Mouse (Mus musculus) hindlimb bud, embryonic 11.5 days (tissue): Measurements from ENCODE around the gene Vwc2.

Experiments
- DNase-seq: peaks from one replicate; pipeline ENCODE4 v3.0.0-alpha.2; 2012; ENCODE audit warnings: low read depth, low spot score; ENCODE audit errors: extremely low spot score

The Vwc2 gene

GRCm38 (mm10) chr11:11113576-11114233 is at the start of gene Vwc2:
TSS of gene Vwc2 (plus strand) at chr11:11114223.
- DNase-seq: no peak

GRCm38 (mm10) chr11:11088162-11088756 is 25.8 kb upstream of the Vwc2 start:
- no peak for DNase-seq

DNA sequence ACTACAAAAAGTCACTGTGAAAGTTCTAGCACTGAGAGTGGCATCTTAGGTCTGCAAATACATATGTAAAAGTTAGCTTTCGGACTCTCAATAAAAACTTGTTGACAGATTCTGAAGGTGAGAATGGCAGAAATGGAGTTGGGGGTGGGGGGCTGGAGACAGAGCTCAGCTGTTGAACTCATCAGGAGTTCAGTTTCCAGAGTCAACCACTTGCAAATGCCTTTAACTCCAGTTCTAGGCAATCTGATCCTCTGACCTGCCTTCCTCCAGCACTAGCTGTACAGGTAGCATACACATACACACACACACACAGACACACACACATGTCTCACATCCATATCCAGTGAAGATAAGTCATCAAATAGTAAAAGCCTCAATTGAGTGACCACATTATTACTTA is 16.4 kb upstream of the Vwc2 start:
- no peak for DNase-seq

DNA sequence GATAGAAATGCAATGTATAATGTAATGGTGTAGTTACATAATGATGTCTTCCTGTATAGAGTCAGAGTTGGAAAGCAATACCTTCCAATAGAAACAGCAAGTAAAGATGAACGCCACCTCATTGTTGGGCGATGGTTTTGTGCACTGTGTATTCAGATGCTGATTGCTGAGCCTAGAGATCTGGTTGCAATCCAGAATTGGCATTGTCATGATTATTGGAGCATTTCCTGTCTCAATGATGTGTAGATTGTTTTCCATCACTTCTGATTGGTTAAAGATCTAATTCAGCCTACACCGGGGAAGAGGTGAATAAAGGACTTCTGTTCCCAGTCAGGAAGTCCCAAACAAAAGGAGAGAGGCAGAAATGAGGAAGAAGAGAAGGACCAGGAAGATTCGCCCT is 15.7 kb upstream of the Vwc2 start:
- no peak for DNase-seq

GRCm38 (mm10) chr11:11099011-11099410 is 15.0 kb upstream of the Vwc2 start:
- no peak for DNase-seq

GRCm38 (mm10) chr11:11102182-11102581 is 11.8 kb upstream of the Vwc2 start:
- no peak for DNase-seq

GRCm38 (mm10) chr11:11102620-11103019 is 11.4 kb upstream of the Vwc2 start:
- no peak for DNase-seq

DNA sequence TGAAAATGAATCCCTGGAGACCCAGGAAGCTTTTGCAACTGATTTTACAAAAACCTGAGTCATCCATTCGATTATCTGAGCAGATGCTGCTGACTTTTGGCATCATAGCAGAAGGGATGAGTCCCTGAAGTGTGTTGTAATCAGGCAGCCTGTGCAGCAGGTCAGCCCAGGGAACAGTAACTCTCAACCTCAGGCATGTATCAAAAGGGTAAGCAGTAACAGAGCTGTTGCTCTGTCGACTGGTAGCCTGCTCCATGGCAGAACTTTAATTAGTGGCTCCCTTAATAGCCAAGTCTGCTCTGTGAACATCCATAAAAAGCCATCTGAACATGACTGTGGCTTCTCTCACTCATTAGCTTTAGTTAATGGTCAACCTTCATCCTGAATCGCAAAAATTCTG is 5.1 kb upstream of the Vwc2 start:
- no peak for DNase-seq

- DNase-seq: no peak
These were observed 409 bp downstream of the Vwc2 start for GRCm38 (mm10) chr11:11114234-11115030.

DNA sequence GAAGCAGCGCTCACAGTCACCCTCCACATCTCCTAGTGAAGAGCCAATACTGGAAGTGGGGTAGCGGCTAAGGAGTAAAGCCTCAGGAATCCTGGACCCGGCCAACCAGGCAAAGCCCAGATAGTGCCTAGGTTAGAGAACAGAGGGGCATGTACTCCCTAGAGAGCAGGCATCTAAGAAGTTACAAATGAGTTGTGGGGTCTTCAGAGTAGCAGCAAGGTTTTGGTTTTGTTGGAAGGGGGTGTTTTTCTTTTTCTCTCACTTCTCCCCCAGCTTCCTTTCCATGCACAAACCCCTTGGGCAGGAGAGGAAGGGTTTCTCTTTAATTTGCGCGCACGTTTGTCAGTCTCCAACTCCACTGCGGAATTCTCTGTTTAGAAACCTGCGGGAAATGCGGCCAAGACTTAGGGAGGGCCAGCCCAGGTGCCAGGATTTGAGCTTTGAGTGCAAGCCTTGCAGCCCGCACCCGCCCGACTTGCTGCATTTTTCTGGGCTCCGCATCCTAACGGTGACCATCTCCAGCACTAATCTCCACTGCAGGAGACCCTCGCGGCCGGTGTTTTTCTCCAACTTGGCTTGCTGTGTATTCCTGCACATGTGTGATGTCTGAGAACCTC is 1.1 kb downstream of the Vwc2 start:
- DNase-seq: no peak

- no peak for DNase-seq
These were observed 1.9 kb downstream of the Vwc2 start for GRCm38 (mm10) chr11:11115648-11116590.

DNA sequence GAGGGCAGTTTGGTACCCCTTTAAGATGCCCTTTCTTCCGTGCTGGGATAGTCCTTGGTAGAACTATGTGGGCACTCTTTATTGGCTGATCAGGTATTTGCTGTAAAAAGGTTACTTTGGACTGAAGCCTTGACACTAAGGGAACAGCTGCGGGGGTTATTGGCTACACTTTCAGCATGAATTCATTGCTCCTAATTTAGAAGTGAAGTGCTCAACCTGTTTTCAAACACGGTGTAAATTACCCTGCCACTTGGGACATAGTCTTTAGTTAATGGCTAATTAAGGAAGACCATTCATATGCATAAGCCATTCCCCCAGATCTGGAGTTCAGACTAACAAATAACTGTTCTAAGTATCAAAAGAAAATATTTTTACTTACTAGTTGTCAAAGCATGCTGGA is 2.7 kb downstream of the Vwc2 start:
- no peak for DNase-seq

DNA sequence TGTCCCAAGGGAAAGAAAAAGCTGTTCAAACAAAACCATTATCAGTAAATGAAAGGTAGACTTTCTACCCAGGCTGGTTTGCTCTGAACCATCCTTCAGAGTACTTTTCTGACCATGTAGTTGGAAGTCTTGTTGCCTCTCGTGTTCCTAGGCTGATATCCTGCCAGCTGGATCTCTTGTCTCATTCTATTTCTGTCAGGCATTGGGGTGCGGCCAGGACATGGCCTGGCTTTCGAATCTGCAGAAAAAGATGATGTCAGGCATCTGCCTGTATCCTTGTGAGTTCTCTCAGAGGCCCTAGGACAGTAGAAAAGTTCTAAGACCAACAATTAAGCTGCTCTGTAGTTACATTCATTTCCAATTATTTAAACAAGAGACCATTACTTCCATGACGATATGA is 8.8 kb downstream of the Vwc2 start:
- no peak for DNase-seq

- DNase-seq: peak; percentile 37
These were observed 17.5 kb downstream of the Vwc2 start for GRCm38 (mm10) chr11:11131414-11132077.

GRCm38 (mm10) chr11:11140622-11141021 is 26.6 kb downstream of the Vwc2 start:
- DNase-seq: no peak

GRCm38 (mm10) chr11:11152681-11153080 is 38.7 kb downstream of the Vwc2 start:
- DNase-seq: no peak

DNA sequence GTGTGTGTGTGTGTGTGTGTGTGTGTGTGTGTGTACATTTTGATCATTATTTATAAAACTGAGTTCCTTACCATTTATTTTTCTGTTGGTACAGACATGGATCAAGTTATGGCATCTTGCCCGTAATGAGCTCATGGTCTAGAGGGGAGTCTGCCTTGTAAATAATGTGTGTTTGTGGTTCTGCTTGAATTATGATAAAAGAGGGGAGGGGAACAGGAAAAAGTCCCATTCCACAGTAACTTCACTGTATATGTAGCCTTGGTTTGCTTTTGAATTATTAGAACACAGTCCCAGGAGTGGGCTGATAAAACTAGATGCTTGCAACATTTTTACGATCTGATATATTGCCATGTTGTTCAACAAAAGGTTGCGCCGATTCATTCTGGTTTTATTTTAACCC is 57.4 kb downstream of the Vwc2 start:
- DNase-seq: no peak

DNA sequence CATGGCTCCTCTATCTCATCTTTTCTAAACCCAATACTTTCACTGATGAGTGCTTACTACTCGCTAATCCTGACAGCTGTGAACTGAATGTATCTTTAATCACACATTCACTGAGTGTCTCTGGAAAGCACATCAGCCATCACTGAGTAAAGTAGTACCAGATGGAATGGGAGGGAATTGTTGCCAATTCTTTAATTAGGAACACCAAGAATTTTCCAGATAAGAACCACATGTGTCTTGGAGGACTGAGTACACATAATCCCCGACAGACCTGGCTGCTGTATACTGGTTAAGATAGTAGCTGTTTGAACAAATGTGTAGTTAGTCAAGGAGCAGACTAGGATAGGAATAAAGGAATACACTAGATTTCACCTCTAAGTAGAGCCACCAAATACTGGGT is 61.2 kb downstream of the Vwc2 start:
- no peak for DNase-seq

DNA sequence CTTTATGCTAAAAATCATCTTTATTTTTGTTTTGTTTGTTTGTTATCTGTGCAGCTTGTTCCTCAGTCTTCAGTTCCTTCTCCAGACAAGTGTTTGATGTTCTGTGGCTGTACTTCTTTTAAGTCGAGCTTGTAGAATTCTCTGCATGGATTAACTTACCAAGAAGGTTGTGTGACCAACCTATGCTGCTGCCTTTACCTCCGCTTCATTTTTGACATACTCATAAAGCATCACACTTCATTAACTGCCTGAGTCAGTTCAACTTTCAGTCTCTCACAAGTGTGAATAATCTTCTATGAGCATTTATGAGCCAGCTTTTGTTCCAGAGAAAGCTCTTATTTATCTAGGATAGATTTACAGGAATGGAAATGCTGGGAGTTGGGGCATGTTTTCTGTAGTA is 68.7 kb downstream of the Vwc2 start:
- DNase-seq: no peak

DNA sequence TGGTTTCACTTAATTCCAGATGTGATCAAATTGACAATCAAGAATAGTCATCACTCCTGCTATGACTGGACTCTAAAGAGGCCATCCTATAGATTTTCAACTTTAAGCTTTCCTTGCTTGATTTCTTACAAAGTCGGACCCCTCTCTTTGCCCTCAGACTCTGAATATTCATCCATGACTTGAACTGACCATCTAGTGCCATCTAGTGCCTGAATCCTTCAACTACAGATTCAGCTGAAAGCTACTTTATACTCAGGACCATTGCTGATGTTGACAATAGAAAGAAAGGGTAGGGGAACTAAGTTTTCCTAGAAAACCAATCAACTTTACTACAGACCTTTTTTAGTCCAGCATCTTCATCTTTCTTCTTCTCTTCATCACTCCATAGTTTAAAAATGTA is 109.1 kb downstream of the Vwc2 start:
- no peak for DNase-seq
